Mouse (Mus musculus): ENCODE measurements around the gene Fto.

DNA sequence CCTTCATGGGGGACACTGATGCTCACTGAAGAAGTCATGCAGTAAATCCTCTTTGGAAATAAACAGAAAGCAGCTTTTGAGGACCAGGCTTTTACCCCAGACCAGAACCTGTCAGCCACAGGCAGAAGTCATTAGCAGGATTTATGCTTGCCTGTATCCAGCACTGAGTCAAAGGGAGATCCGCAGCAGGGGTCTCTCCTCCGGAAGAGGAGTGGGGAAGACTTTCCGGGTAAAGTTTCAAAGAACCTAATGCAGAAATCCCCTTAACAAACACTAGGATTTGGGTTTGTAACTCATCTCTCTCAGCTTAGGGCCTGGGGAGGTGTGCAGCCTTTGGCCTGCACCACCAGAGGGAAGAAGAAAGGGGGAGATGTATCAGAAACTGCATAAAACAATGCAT, 262.3 kb downstream of the Fto start:
- TF ChIP-seq EP300 (IDR thresholded peaks at IDR 0.05; ENCODE audit: low read length) (no peak), ZMIZ1 (IDR thresholded peaks at IDR 0.05; ENCODE audit: low read depth, low read length) (no peak), POLR2A (IDR thresholded peaks at IDR 0.05; ENCODE audit: low read depth, low read length) (no peak), MAZ (IDR thresholded peaks at IDR 0.05; ENCODE audit: low read depth, low read length) (no peak)

Measured in CH12.LX (cell line).